In the genomic region with DNA sequence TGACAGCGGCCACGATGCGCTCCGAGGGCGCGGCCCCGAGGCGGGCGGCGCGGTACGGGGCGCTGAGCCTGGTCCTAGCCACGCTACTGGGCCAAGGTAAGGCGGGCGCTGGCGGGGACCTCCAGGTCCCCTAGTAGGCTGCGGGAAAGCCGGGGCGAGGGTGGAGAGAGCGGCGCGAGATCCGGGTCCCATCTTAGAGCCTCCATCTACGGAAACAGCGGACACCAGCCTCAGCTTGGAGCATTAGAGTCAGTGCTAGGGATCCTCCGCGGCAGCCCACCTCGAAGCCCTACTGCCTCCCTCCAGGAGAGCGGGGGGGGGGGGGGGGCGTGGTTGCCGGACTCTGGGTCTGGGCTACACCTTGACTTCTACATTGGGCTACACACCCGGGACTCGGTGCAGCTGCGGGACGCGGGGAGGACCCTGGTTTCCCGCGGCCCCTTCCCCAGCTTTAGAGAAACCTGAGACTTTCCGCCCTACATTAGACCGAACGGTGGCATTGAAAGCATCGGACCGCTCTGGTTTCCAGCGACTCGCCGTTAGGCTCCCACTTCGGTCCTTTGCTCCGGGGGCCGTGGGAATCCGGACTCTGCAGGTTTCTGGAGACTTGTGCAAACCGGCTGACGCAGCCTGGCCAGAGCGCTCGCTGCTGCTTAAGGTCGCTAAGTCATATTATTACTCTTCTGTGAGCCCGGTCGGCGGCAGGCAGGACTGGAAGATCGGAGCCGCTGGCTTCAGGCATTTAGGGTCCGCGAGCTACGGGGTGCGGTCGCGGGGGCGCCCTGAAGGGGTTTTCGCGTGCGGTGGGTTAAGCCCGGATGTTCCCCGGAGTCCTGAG, we compare ENCODE assay signal across 8 mouse cellular contexts. TPM values are rescaled to one million over a fixed set of nuclear protein-coding genes. Genes with fewer than 3 reads are reported as not detected.
DNase-seq lines count a peak whose midpoint lies in the region; ATAC-seq and TF ChIP-seq lines count a peak whose summit lies in the region.

No protein-coding gene starts in this region.

- H3K4me1 ChIP-seq in E14TG2a.4 (replicated peaks; ENCODE audit: low read depth, low read length) = peaks cover 28% of the 10 kb centered on the region
- peaks cover 20% of the 10 kb centered on the region for H3K4me1 ChIP-seq in intestine, embryonic 15.5 days (replicated peaks)
- peaks cover 34% of the 10 kb centered on the region for H3K4me1 ChIP-seq in midbrain, embryonic 15.5 days

- peak overlapping the region; percentile 97 for H3K4me2 ChIP-seq in intestine, embryonic 15.5 days (replicated peaks)
- H3K4me2 ChIP-seq in midbrain, embryonic 15.5 days = peak overlapping the region; percentile 76

- peak overlapping the region; percentile 86 for H3K4me3 ChIP-seq in E14TG2a.4 (replicated peaks; ENCODE audit: low read length)
- H3K4me3 ChIP-seq in intestine, embryonic 15.5 days (replicated peaks) = peak overlapping the region; percentile 60
- peak overlapping the region; percentile 59 for H3K4me3 ChIP-seq in midbrain, embryonic 15.5 days

- H3K9me3 ChIP-seq in E14TG2a.4 (ENCODE audit: low read length) = peaks cover 7% of the 10 kb centered on the region
- no peaks in the 10 kb centered on the region for H3K9me3 ChIP-seq in intestine, embryonic 15.5 days
- no peaks in the 10 kb centered on the region for H3K9me3 ChIP-seq in midbrain, embryonic 15.5 days

- peaks cover 92% of the 10 kb centered on the region for H3K27me3 ChIP-seq in E14TG2a.4 (ENCODE audit: insufficient read depth, low read length)
- peaks cover 48% of the 10 kb centered on the region for H3K27me3 ChIP-seq in intestine, embryonic 15.5 days (replicated peaks)
- peaks cover 38% of the 10 kb centered on the region for H3K27me3 ChIP-seq in midbrain, embryonic 15.5 days (replicated peaks)

- DNase-seq in embryo, embryonic 10 days (ENCODE audit: low spot score) = peak; percentile 63
- no peak for DNase-seq in embryo, embryonic 9.5 days (ENCODE audit: extremely low spot score)
- peak; percentile 70 for DNase-seq in embryo, embryonic 10.5 days (ENCODE audit: low spot score)
- DNase-seq in thymus, postnatal 14 days = no peak

- no peaks in the 10 kb centered on the region for H3K36me3 ChIP-seq in E14TG2a.4 (ENCODE audit: insufficient read depth, low read length)
- no peaks in the 10 kb centered on the region for H3K36me3 ChIP-seq in intestine, embryonic 15.5 days
- no peaks in the 10 kb centered on the region for H3K36me3 ChIP-seq in midbrain, embryonic 15.5 days (replicated peaks)

- no peak overlapping the region for H3K27ac ChIP-seq in intestine, embryonic 15.5 days
- H3K27ac ChIP-seq in midbrain, embryonic 15.5 days = no peak overlapping the region

- peak overlapping the region; percentile 50 for H3K9ac ChIP-seq in intestine, embryonic 15.5 days
- H3K9ac ChIP-seq in midbrain, embryonic 15.5 days = peak overlapping the region; percentile 51

- WGBS in intestine, embryonic 15.5 days = under 1% methylated on average over 70 of the region's 73 CpGs
- WGBS in midbrain, embryonic 15.5 days = under 1% methylated on average over 71 of the region's 73 CpGs

- peak; percentile 20; the same call in 1 of the 2 replicates for ATAC-seq in intestine, embryonic 15.5 days
- peak; percentile 80 for ATAC-seq in midbrain, embryonic 15.5 days (replicated peaks)
- no peak for ATAC-seq in megakaryocyte progenitor cell, adult 5-6 weeks (replicated peaks; ENCODE audit: poor library complexity)

- TF ChIP-seq CTCF in E14TG2a.4 (conservative IDR thresholded peaks at IDR 0.05; ENCODE audit: low read length) = no peak

RNA-seq across cellular contexts. Expression of gene Tmem132c, which starts 0.5 kb away (rescaled TPM):
- polyA plus RNA-seq in intestine, embryonic 15.5 days (2015; fragmentation: Nextera tagmentation; extraction: Ambion mirVana) = 0.56 and 0.70 TPM in 2 replicates
- polyA plus RNA-seq in midbrain, embryonic 15.5 days (2015; fragmentation: Nextera tagmentation; extraction: Ambion mirVana) = 11.5 and 13.3 TPM in 2 replicates
- total RNA-seq in megakaryocyte progenitor cell, adult 5-6 weeks (2015) = not detected in 2 replicates
- not detected in 2 replicates for total RNA-seq in megakaryocyte progenitor cell, adult 5-6 weeks (2017)

Comparison
In these comparisons a context has a peak if more than half of its experiments do, and no peak if none do; other contexts are left out.
1. DNase-seq: peak in embryo, embryonic 10 days (single experiment) and embryo, embryonic 10.5 days (single experiment); none in embryo, embryonic 9.5 days (single experiment) and thymus, postnatal 14 days (single experiment).
2. Peak in every context shown above with its lines, with median percentiles within 50 percentile points of each other: H3K4me3 ChIP-seq.